Comparison of ENCODE assay signal across 12 mouse cellular contexts in the genomic region with DNA sequence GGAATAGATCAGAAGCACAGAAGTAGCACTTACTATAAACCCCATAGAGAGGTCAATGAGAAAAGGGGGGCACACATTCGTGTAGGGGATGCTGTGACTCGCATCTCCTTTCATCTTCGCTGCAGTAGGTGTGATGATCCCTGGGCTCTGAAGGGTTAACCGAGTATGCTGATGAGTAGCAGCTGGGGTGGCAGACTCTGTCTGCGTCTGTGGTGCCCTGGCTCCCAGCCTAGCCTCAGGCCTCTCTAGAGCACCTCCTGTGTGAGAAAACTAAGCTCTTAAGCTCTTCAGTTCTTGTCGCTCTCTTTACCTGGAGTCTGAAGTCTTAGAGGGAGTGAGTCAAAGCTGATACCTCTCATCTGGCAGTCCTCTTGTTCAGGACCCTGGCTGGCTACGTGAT. TPM values are rescaled to one million over a fixed set of nuclear protein-coding genes. Genes with fewer than 3 reads are reported as not detected.
A peak's percentile ranks its signal among the peaks of the same experiment; 100 is the strongest.
DNase-seq lines count a peak whose midpoint lies in the region; ATAC-seq and TF ChIP-seq lines count a peak whose summit lies in the region.
"Had no signal": no experiment of that assay in that cellular context is flagged by ENCODE, and none has a peak within 500 bp of the region (broad histone marks: within the 10 kb centered on the region; RNA-seq: fewer than 3 reads in every experiment).

No protein-coding gene starts in this region.

- no peak overlapping the region for H3K27ac ChIP-seq in lung, embryonic 16.5 days (ENCODE audit: low read length)
- H3K27ac ChIP-seq in forebrain, embryonic 13.5 days = peak overlapping the region; percentile 84
- no peak overlapping the region for H3K27ac ChIP-seq in hindbrain, postnatal 0 days
- no peak overlapping the region for H3K27ac ChIP-seq in neural tube, embryonic 12.5 days

- no peak for DNase-seq in lung, postnatal 4 days
- DNase-seq in hindbrain, postnatal 0 days (ENCODE audit: low spot score) = peak; percentile 60
- DNase-seq in right cerebral cortex, postnatal 25 days = no peak
- no peak for DNase-seq in right cerebral cortex, postnatal 14 days
- DNase-seq: heart, postnatal 14 days; lung, embryonic 14.5 days; thymus, adult 2 months had no signal

- H3K4me3 ChIP-seq in lung, embryonic 16.5 days (ENCODE audit: low read length) = no peak overlapping the region
- no peak overlapping the region for H3K4me3 ChIP-seq in forebrain, embryonic 13.5 days
- H3K4me3 ChIP-seq in hindbrain, postnatal 0 days (ENCODE audit: low read length) = no peak overlapping the region
- no peak overlapping the region for H3K4me3 ChIP-seq in neural tube, embryonic 12.5 days

- no peak overlapping the region for H3K4me2 ChIP-seq in lung, embryonic 16.5 days (ENCODE audit: low read depth, low read length)
- H3K4me2 ChIP-seq in forebrain, embryonic 13.5 days = peak overlapping the region; percentile 37
- H3K4me2 ChIP-seq in hindbrain, postnatal 0 days (ENCODE audit: low read depth, low read length) = 0 out of 2 replicates have a peak overlapping the region, but pooled peaks have one; percentile 31
- peak overlapping the region; percentile 31; the same call in 1 of the 2 replicates for H3K4me2 ChIP-seq in neural tube, embryonic 12.5 days (replicated peaks)
- H3K4me2 ChIP-seq: lung, embryonic 14.5 days had no signal

- ATAC-seq in lung, embryonic 16.5 days (ENCODE audit: low read depth) = peak; percentile 41; the same call in 1 of the 2 replicates
- peak; percentile 70 for ATAC-seq in forebrain, embryonic 13.5 days
- peak; percentile 54; the same call in 1 of the 2 replicates for ATAC-seq in hindbrain, postnatal 0 days
- no peak for ATAC-seq in neural tube, embryonic 12.5 days (ENCODE audit: low FRiP score, low read depth)
- ATAC-seq in megakaryocyte, adult 5-6 weeks (ENCODE audit: poor library complexity, severe bottlenecking) = no peak

- 17% methylated on average over 7 of the region's 7 CpGs for WGBS in lung, embryonic 16.5 days
- 3% methylated on average over 7 of the region's 7 CpGs for WGBS in forebrain, embryonic 13.5 days
- 22% methylated on average over 7 of the region's 7 CpGs for WGBS in hindbrain, postnatal 0 days
- 16% methylated on average over 7 of the region's 7 CpGs for WGBS in neural tube, embryonic 12.5 days

- H3K9ac ChIP-seq in lung, embryonic 16.5 days (ENCODE audit: low read length) = no peak overlapping the region
- H3K9ac ChIP-seq in forebrain, embryonic 13.5 days = peak overlapping the region; percentile 12; the same call in 1 of the 2 replicates
- H3K9ac ChIP-seq in hindbrain, postnatal 0 days (replicated peaks; ENCODE audit: low read length) = no peak overlapping the region
- no peak overlapping the region for H3K9ac ChIP-seq in neural tube, embryonic 12.5 days
- H3K9ac ChIP-seq: lung, embryonic 14.5 days had no signal

- H3K36me3 ChIP-seq in lung, embryonic 16.5 days (ENCODE audit: control insufficient read depth, insufficient read depth, low read length) = no peaks in the 10 kb centered on the region
- no peaks in the 10 kb centered on the region for H3K36me3 ChIP-seq in forebrain, embryonic 13.5 days (ENCODE audit: poor library complexity, severe bottlenecking)
- H3K36me3 ChIP-seq in hindbrain, postnatal 0 days (ENCODE audit: insufficient read depth, low read length) = no peaks in the 10 kb centered on the region
- no peaks in the 10 kb centered on the region for H3K36me3 ChIP-seq in neural tube, embryonic 12.5 days

- H3K27me3 ChIP-seq in lung, embryonic 16.5 days (ENCODE audit: control insufficient read depth, insufficient read depth, low read depth, low read length) = no peaks in the 10 kb centered on the region
- no peaks in the 10 kb centered on the region for H3K27me3 ChIP-seq in forebrain, embryonic 13.5 days
- H3K27me3 ChIP-seq in hindbrain, postnatal 0 days (ENCODE audit: insufficient read depth, low read length) = no peaks in the 10 kb centered on the region
- no peaks in the 10 kb centered on the region for H3K27me3 ChIP-seq in neural tube, embryonic 12.5 days (replicated peaks)

- H3K9me3 ChIP-seq in lung, embryonic 16.5 days (ENCODE audit: control insufficient read depth, low read length) = no peaks in the 10 kb centered on the region
- no peaks in the 10 kb centered on the region; the same call in 1 of the 2 replicates for H3K9me3 ChIP-seq in forebrain, embryonic 13.5 days (replicated peaks)
- no peaks in the 10 kb centered on the region for H3K9me3 ChIP-seq in hindbrain, postnatal 0 days (ENCODE audit: low read length)
- H3K9me3 ChIP-seq in neural tube, embryonic 12.5 days = no peaks in the 10 kb centered on the region

- TF ChIP-seq CTCF in hindbrain, postnatal 0 days (IDR thresholded peaks at IDR 0.05; ENCODE audit: low read depth) = no peak

- H3K4me1 ChIP-seq in lung, embryonic 16.5 days (replicated peaks; ENCODE audit: control insufficient read depth, insufficient read depth, low read length) = no peaks in the 10 kb centered on the region; the same call in 1 of the 2 replicates
- peaks cover 35% of the 10 kb centered on the region for H3K4me1 ChIP-seq in forebrain, embryonic 13.5 days
- peaks cover 12% of the 10 kb centered on the region for H3K4me1 ChIP-seq in hindbrain, postnatal 0 days (ENCODE audit: insufficient read depth, low read length)
- peaks cover 23% of the 10 kb centered on the region for H3K4me1 ChIP-seq in neural tube, embryonic 12.5 days

RNA-seq across cellular contexts. Expression of a gene that starts 36.0 kb away (rescaled TPM):
- 1.9 and 2.2 TPM in 2 replicates for polyA plus RNA-seq in lung, embryonic 16.5 days (2015; fragmentation: Nextera tagmentation; extraction: Ambion mirVana)
- 38.5 and 43.7 TPM in 2 replicates for polyA plus RNA-seq in forebrain, embryonic 13.5 days (2015; fragmentation: Nextera tagmentation; extraction: Ambion mirVana)
- total RNA-seq in hindbrain, postnatal 0 days (2014; rRNA removed) = 3.8 and 4.3 TPM in 2 replicates
- 5.7 and 6.7 TPM in 2 replicates for polyA plus RNA-seq in hindbrain, postnatal 0 days (2015; fragmentation: Nextera tagmentation; extraction: Ambion mirVana)
- 42.6 TPM in 2 replicates for polyA plus RNA-seq in neural tube, embryonic 12.5 days (2016; fragmentation: Nextera tagmentation; extraction: Ambion mirVana)
- not detected in 2 replicates for total RNA-seq in megakaryocyte, adult 5-6 weeks (2015)
- not detected in 2 replicates for total RNA-seq in megakaryocyte, adult 5-6 weeks (2017)
- total RNA-seq: common myeloid progenitor, adult 5-6 weeks had no signal

RNA-seq across cellular contexts. Expression of a gene that starts 45.1 kb away (rescaled TPM):
- 7.8 and 8.7 TPM in 2 replicates for polyA plus RNA-seq in lung, embryonic 16.5 days (2015; fragmentation: Nextera tagmentation; extraction: Ambion mirVana)
- 38.1 and 41.9 TPM in 2 replicates for polyA plus RNA-seq in forebrain, embryonic 13.5 days (2015; fragmentation: Nextera tagmentation; extraction: Ambion mirVana)
- total RNA-seq in hindbrain, postnatal 0 days (2014; rRNA removed) = 21.6 and 23.3 TPM in 2 replicates
- 16.8 and 17.1 TPM in 2 replicates for polyA plus RNA-seq in hindbrain, postnatal 0 days (2015; fragmentation: Nextera tagmentation; extraction: Ambion mirVana)
- 35.6 and 37.8 TPM in 2 replicates for polyA plus RNA-seq in neural tube, embryonic 12.5 days (2016; fragmentation: Nextera tagmentation; extraction: Ambion mirVana)
- total RNA-seq in megakaryocyte, adult 5-6 weeks (2015) = 50.2 and 54.4 TPM in 2 replicates
- total RNA-seq in megakaryocyte, adult 5-6 weeks (2017) = 60.5 and 74.1 TPM in 2 replicates

RNA-seq across cellular contexts. Expression of a gene that starts 51.3 kb away (rescaled TPM):
- polyA plus RNA-seq in lung, embryonic 16.5 days (2015; fragmentation: Nextera tagmentation; extraction: Ambion mirVana) = 0.10 and 0.15 TPM in 2 replicates
- 14.6 and 17.7 TPM in 2 replicates for polyA plus RNA-seq in forebrain, embryonic 13.5 days (2015; fragmentation: Nextera tagmentation; extraction: Ambion mirVana)
- total RNA-seq in hindbrain, postnatal 0 days (2014; rRNA removed) = 23.9 and 40.1 TPM in 2 replicates
- 12.5 and 14.1 TPM in 2 replicates for polyA plus RNA-seq in hindbrain, postnatal 0 days (2015; fragmentation: Nextera tagmentation; extraction: Ambion mirVana)
- 16.9 and 17.0 TPM in 2 replicates for polyA plus RNA-seq in neural tube, embryonic 12.5 days (2016; fragmentation: Nextera tagmentation; extraction: Ambion mirVana)
- total RNA-seq in megakaryocyte, adult 5-6 weeks (2015) = not detected in 2 replicates
- total RNA-seq in megakaryocyte, adult 5-6 weeks (2017) = 0.33 TPM in 1 of 2 replicates, not detected in the other
- total RNA-seq: heart, postnatal 14 days had no signal

Comparison
In these comparisons a context has a peak if more than half of its experiments do, and no peak if none do; other contexts are left out.
1. ATAC-seq: peak in lung, embryonic 16.5 days (single experiment), forebrain, embryonic 13.5 days (single experiment) and hindbrain, postnatal 0 days (single experiment); none in neural tube, embryonic 12.5 days (single experiment) and megakaryocyte, adult 5-6 weeks (single experiment).
2. RNA of a gene that starts 51.3 kb away (polyA plus RNA-seq): 16.9 to 17.0 TPM in neural tube, embryonic 12.5 days, 14.6 to 17.7 TPM in forebrain, embryonic 13.5 days and 12.5 to 14.1 TPM in hindbrain, postnatal 0 days; 0.10 to 0.15 TPM in lung, embryonic 16.5 days; every median in the first group is over 10 times any median in the second.